Mouse (Mus musculus): Measurements from ENCODE around the gene Nova1.

DNA sequence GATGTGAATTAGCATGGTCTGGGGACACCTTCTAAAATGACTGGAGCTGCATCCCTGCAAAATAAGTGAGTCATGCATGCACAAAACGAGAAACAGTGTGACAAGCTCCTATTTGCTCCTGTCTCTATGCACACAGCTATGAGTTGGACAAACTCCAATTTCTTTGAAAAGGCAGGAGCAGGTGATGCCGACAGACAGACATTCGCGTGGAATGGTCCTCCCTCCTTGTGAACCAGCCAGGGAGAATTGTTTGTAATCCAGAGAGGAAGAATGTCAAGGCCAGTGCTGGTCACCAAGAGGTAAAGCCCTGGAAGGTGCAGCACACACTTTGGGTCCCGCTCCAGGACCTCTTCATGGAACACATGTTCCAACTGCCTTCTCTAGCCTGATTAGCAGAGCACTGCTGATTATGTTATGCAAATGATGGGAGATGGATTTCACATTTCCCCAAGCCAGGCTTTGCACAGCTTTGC lies 172.6 kb downstream of the Nova1 start:
- TF ChIP-seq CTCF (IDR thresholded peaks at IDR 0.05; ENCODE audit: low read depth, low read length) (no peak), POLR2AphosphoS5 (IDR thresholded peaks at IDR 0.05; ENCODE audit: insufficient replicate concordance, low read depth, low read length) (no peak), GATA1 (IDR thresholded peaks at IDR 0.05; ENCODE audit: borderline replicate concordance, low read length) (no peak)

Data from G1E (cell line).